Mouse (Mus musculus): ENCODE results near the gene Cars. TPM values are rescaled to one million over a fixed set of nuclear protein-coding genes. Genes with fewer than 3 reads are reported as not detected.
"Not testable (repeated sequence)": the region's sequence is repeated elsewhere in the genome, so short reads cannot be mapped to it uniquely, and the experiment has no call there.

Gene Cars
- polyA plus RNA-seq, 1 experiment from 2014 or later: 71.6 TPM

DNA sequence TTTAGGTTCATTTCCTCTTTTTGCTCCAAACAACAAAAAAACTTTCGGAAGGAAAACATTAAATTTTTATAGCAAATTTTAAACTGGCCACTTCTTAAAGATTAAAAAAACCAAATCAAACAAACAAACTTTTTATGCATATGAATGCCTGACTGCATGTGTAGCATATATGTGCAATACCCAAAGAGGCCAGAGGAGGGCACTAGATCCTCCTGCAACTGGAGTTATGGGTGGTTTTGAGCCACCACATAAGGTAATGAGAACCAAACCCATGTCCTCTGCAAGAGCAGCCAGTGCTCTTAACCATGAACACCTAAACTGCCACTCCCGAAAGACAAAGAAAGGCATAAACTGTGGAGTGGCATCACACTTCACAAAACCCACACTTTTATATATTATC, 55.5 kb downstream of the Cars start:
- no peak overlapping the region for H3K4me2 ChIP-seq (ENCODE audit: low read length)
- no peaks in the 10 kb centered on the region for H3K27me3 ChIP-seq (replicated peaks; ENCODE audit: control insufficient read depth, insufficient read depth, low read length)
- 100% methylated on average over 2 of the region's 2 CpGs for WGBS
- no peak overlapping the region for H3K9ac ChIP-seq (ENCODE audit: low read depth, low read length)
- peaks cover 20% of the 10 kb centered on the region for H3K4me1 ChIP-seq (ENCODE audit: control insufficient read depth, insufficient read depth, low read depth, low read length)
- H3K27ac ChIP-seq (ENCODE audit: low read depth, low read length): no peak overlapping the region
- H3K36me3 ChIP-seq (ENCODE audit: control insufficient read depth, insufficient read depth, low read length): no peaks in the 10 kb centered on the region
- no peaks in the 10 kb centered on the region for H3K9me3 ChIP-seq (ENCODE audit: control insufficient read depth, low read length)
- no peak for ATAC-seq
- no peak overlapping the region for H3K4me3 ChIP-seq (ENCODE audit: low read length)

GRCm38 (mm10) chr7:143538671-143539070, 61.2 kb downstream of the Cars start:
- H3K27ac ChIP-seq (ENCODE audit: low read depth, low read length): no peak overlapping the region
- no peak overlapping the region for H3K9ac ChIP-seq (ENCODE audit: low read depth, low read length)
- no peak for ATAC-seq
- no peak overlapping the region for H3K4me3 ChIP-seq (ENCODE audit: low read length)
- WGBS: 79% methylated on average over 1 of the region's 1 CpGs
- H3K4me1 ChIP-seq (ENCODE audit: control insufficient read depth, insufficient read depth, low read depth, low read length): peaks cover 4% of the 10 kb centered on the region; the same call in 1 of the 2 replicates
- H3K9me3 ChIP-seq (ENCODE audit: control insufficient read depth, low read length): no peaks in the 10 kb centered on the region
- H3K4me2 ChIP-seq (ENCODE audit: low read length): no peak overlapping the region
- H3K27me3 ChIP-seq (replicated peaks; ENCODE audit: control insufficient read depth, insufficient read depth, low read length): no peaks in the 10 kb centered on the region
- H3K36me3 ChIP-seq (ENCODE audit: control insufficient read depth, insufficient read depth, low read length): peaks cover 31% of the 10 kb centered on the region

DNA sequence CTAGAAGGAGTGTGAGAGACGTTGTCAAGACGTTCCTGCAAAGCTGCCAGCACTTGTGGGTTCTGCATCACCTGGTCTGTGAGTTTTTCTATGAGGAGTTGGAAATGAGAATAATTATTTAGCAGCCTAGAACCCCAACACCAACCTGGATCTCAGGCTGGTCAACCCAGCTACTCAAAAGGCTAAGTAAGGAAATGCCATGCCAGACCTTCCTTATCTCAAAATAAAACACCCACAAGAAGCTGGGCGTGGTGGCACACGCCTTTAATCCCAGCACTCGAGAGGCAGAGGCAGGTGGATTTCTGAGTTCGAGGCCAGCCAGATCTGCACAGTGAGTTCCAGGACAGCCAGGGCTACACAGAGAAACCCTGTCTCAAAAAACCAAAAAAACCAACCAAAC, 61.7 kb downstream of the Cars start:
- not testable (repeated sequence) for ATAC-seq; H3K9ac ChIP-seq (ENCODE audit: low read depth, low read length); H3K4me3 ChIP-seq (ENCODE audit: low read length); H3K27me3 ChIP-seq (replicated peaks; ENCODE audit: control insufficient read depth, insufficient read depth, low read length); H3K27ac ChIP-seq (ENCODE audit: low read depth, low read length); H3K4me1 ChIP-seq (ENCODE audit: control insufficient read depth, insufficient read depth, low read depth, low read length); H3K9me3 ChIP-seq (ENCODE audit: control insufficient read depth, low read length); H3K4me2 ChIP-seq (ENCODE audit: low read length)
- WGBS: 94% methylated on average over 6 of the region's 6 CpGs
- peaks cover 33% of the 10 kb centered on the region for H3K36me3 ChIP-seq (ENCODE audit: control insufficient read depth, insufficient read depth, low read length)

GRCm38 (mm10) chr7:143536251-143536650, 63.6 kb downstream of the Cars start:
- H3K27me3 ChIP-seq (replicated peaks; ENCODE audit: control insufficient read depth, insufficient read depth, low read length): no peaks in the 10 kb centered on the region
- 95% methylated on average over 3 of the region's 3 CpGs for WGBS

DNA sequence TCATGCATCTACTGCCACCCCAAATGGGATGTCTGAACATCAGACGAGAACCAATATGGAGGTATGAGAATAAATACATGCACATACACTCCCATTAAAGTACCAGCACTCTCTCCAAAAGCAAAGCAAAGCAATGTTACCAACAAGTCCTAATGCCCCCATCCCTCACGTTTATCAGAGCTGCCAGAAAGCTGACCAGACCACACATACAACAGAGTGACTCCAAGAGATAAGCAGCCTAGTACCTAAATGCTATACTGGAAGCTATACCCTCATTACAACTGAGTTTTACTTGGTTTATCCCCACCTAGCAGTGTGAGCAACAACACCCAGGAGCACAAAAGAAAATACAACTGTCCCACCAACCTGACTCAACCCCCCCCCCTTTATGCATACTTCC, 66.6 kb downstream of the Cars start:
- Histone ChIP-seq H3K4me1 (ENCODE audit: control insufficient read depth, insufficient read depth, low read depth, low read length) (no peaks in the 10 kb centered on the region), H3K4me3 (ENCODE audit: low read length) (no peak overlapping the region), H3K27me3 (replicated peaks; ENCODE audit: control insufficient read depth, insufficient read depth, low read length) (no peaks in the 10 kb centered on the region), H3K36me3 (ENCODE audit: control insufficient read depth, insufficient read depth, low read length) (peaks cover 55% of the 10 kb centered on the region), H3K9ac (ENCODE audit: low read depth, low read length) (no peak overlapping the region), H3K27ac (ENCODE audit: low read depth, low read length) (no peak overlapping the region), H3K9me3 (ENCODE audit: control insufficient read depth, low read length) (no peaks in the 10 kb centered on the region), H3K4me2 (ENCODE audit: low read length) (no peak overlapping the region)
- no peak for ATAC-seq
- 88% methylated on average over 2 of the region's 2 CpGs for WGBS

More at GRCm38 (mm10) chr7:143536251-143536650, 63.6 kb downstream of the Cars start:
- H3K9ac ChIP-seq (ENCODE audit: low read depth, low read length): no peak overlapping the region
- H3K9me3 ChIP-seq (ENCODE audit: control insufficient read depth, low read length): no peaks in the 10 kb centered on the region
- no peaks in the 10 kb centered on the region for H3K4me1 ChIP-seq (ENCODE audit: control insufficient read depth, insufficient read depth, low read depth, low read length)
- H3K36me3 ChIP-seq (ENCODE audit: control insufficient read depth, insufficient read depth, low read length): peaks cover 41% of the 10 kb centered on the region
- ATAC-seq: no peak
- no peak overlapping the region for H3K27ac ChIP-seq (ENCODE audit: low read depth, low read length)
- H3K4me3 ChIP-seq (ENCODE audit: low read length): no peak overlapping the region
- no peak overlapping the region for H3K4me2 ChIP-seq (ENCODE audit: low read length)

- H3K36me3 ChIP-seq (ENCODE audit: control insufficient read depth, insufficient read depth, low read length): peaks cover 57% of the 10 kb centered on the region
- H3K9me3 ChIP-seq (ENCODE audit: control insufficient read depth, low read length): no peaks in the 10 kb centered on the region
- no peak overlapping the region for H3K4me2 ChIP-seq (ENCODE audit: low read length)
- no peak overlapping the region for H3K27ac ChIP-seq (ENCODE audit: low read depth, low read length)
- H3K4me3 ChIP-seq (ENCODE audit: low read length): no peak overlapping the region
- no peak for ATAC-seq
- WGBS: 68% methylated on average over 1 of the region's 1 CpGs
- no peaks in the 10 kb centered on the region for H3K27me3 ChIP-seq (replicated peaks; ENCODE audit: control insufficient read depth, insufficient read depth, low read length)
- no peak overlapping the region for H3K9ac ChIP-seq (ENCODE audit: low read depth, low read length)
- no peaks in the 10 kb centered on the region for H3K4me1 ChIP-seq (ENCODE audit: control insufficient read depth, insufficient read depth, low read depth, low read length)
Observed at GRCm38 (mm10) chr7:143532410-143532809, 67.5 kb downstream of the Cars start.

DNA sequence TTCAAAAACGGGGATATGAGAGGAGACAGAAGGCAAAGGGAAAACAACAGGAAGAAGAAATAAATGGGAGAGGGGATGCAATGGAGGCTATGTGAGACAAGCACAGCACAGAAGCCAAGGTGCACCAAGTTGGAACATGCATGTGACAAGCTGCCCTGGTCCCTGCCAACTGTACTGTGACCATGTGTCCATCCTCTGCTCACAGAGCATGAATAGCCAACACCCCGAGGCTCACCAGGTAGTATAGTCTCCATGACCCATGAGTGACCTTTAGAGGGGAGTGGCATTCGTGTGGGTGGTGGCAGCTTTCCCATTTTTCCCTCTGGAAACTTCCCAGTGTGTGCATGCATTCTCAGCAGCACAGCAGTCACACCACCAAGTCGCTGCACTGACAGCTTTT, 80.6 kb downstream of the Cars start:
- H3K27me3 ChIP-seq (replicated peaks; ENCODE audit: control insufficient read depth, insufficient read depth, low read length): no peaks in the 10 kb centered on the region
- H3K4me2 ChIP-seq (ENCODE audit: low read length): no peak overlapping the region
- H3K27ac ChIP-seq (ENCODE audit: low read depth, low read length): no peak overlapping the region
- no peaks in the 10 kb centered on the region for H3K9me3 ChIP-seq (ENCODE audit: control insufficient read depth, low read length)
- H3K4me3 ChIP-seq (ENCODE audit: low read length): no peak overlapping the region
- no peak overlapping the region for H3K9ac ChIP-seq (ENCODE audit: low read depth, low read length)
- WGBS: 83% methylated on average over 4 of the region's 4 CpGs
- ATAC-seq: no peak
- peaks cover 69% of the 10 kb centered on the region for H3K36me3 ChIP-seq (ENCODE audit: control insufficient read depth, insufficient read depth, low read length)
- no peaks in the 10 kb centered on the region for H3K4me1 ChIP-seq (ENCODE audit: control insufficient read depth, insufficient read depth, low read depth, low read length)

DNA sequence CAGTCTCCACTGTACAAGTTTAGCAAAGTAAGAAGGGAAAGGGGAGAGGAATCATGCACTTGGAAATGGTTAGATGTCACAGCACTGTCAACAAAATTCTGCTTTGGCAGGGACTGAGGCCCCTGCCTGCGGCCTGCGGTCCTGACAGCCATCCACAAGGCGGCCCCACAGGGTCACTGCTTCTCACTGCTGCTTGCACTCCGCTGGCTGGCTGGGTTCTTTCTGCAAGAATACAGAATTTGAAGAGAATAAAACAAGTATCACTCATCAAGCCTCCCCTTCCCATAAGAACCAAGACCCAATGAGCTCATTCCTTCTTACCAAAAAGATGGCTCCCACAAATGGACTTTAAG, 85.5 kb downstream of the Cars start:
- Histone ChIP-seq H3K9me3 (ENCODE audit: control insufficient read depth, low read length) (no peaks in the 10 kb centered on the region), H3K36me3 (ENCODE audit: control insufficient read depth, insufficient read depth, low read length) (peaks cover 51% of the 10 kb centered on the region), H3K27me3 (replicated peaks; ENCODE audit: control insufficient read depth, insufficient read depth, low read length) (no peaks in the 10 kb centered on the region), H3K4me2 (ENCODE audit: low read length) (no peak overlapping the region), H3K4me1 (ENCODE audit: control insufficient read depth, insufficient read depth, low read depth, low read length) (no peaks in the 10 kb centered on the region), H3K9ac (ENCODE audit: low read depth, low read length) (no peak overlapping the region), H3K27ac (ENCODE audit: low read depth, low read length) (no peak overlapping the region), H3K4me3 (ENCODE audit: low read length) (no peak overlapping the region)
- WGBS: 96% methylated on average over 4 of the region's 4 CpGs
- ATAC-seq: no peak

- no peak for ATAC-seq
- 87% methylated on average over 10 of the region's 10 CpGs for WGBS
Observed at GRCm38 (mm10) chr7:143513763-143514415, 86.0 kb downstream of the Cars start.

GRCm38 (mm10) chr7:143511335-143511712, 88.6 kb downstream of the Cars start:
- H3K9ac ChIP-seq (ENCODE audit: low read depth, low read length): no peak overlapping the region
- H3K4me3 ChIP-seq (ENCODE audit: low read length): no peak overlapping the region
- H3K9me3 ChIP-seq (ENCODE audit: control insufficient read depth, low read length): no peaks in the 10 kb centered on the region
- peaks cover 27% of the 10 kb centered on the region for H3K36me3 ChIP-seq (ENCODE audit: control insufficient read depth, insufficient read depth, low read length)
- H3K4me2 ChIP-seq (ENCODE audit: low read length): no peak overlapping the region
- H3K27ac ChIP-seq (ENCODE audit: low read depth, low read length): no peak overlapping the region
- ATAC-seq: no peak
- H3K27me3 ChIP-seq (replicated peaks; ENCODE audit: control insufficient read depth, insufficient read depth, low read length): no peaks in the 10 kb centered on the region
- H3K4me1 ChIP-seq (ENCODE audit: control insufficient read depth, insufficient read depth, low read depth, low read length): no peaks in the 10 kb centered on the region

More at GRCm38 (mm10) chr7:143513763-143514415, 86.0 kb downstream of the Cars start:
- Histone ChIP-seq H3K4me1 (ENCODE audit: control insufficient read depth, insufficient read depth, low read depth, low read length) (no peaks in the 10 kb centered on the region), H3K4me2 (ENCODE audit: low read length) (no peak overlapping the region), H3K27me3 (replicated peaks; ENCODE audit: control insufficient read depth, insufficient read depth, low read length) (no peaks in the 10 kb centered on the region), H3K9ac (ENCODE audit: low read depth, low read length) (no peak overlapping the region), H3K27ac (ENCODE audit: low read depth, low read length) (no peak overlapping the region), H3K4me3 (ENCODE audit: low read length) (no peak overlapping the region), H3K36me3 (ENCODE audit: control insufficient read depth, insufficient read depth, low read length) (peaks cover 47% of the 10 kb centered on the region), H3K9me3 (ENCODE audit: control insufficient read depth, low read length) (no peaks in the 10 kb centered on the region)

All from hindbrain, embryonic 16.5 days (tissue).